8 mouse cellular contexts compared by ENCODE assay signal in the genomic region with DNA sequence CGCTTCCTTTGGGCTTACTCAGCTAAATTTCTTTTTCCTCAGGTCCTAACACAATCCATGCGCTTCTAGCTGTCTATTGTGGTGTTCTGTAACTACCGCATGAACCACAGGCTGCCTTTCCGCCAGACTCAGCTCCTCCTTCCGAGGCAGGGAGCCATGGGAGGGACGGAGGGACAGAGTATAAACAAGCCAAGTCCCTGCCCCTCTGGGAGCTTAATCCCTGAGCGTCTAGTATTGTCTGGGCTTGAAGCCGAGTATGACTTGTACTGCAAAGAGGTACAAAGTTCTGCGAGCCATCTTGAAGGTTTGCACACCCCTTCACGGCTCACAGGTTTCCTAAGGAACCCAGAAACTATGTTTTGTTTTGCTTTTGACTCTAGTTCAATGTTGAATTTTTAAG. TPM values are rescaled to one million over a fixed set of nuclear protein-coding genes. Genes with fewer than 3 reads are reported as not detected.
DNase-seq lines count a peak whose midpoint lies in the region; ATAC-seq lines count a peak whose summit lies in the region.

No protein-coding gene starts in this region.

- peak; percentile 39 for ATAC-seq in intestine, embryonic 15.5 days
- peak; percentile 45 for ATAC-seq in megakaryocyte-erythroid progenitor cell, adult 5-6 weeks (replicated peaks; ENCODE audit: low FRiP score, low TSS enrichment, poor library complexity, severe bottlenecking)

- intact Hi-C loops in left cerebral cortex, postnatal 10 days (cut with DNase I) = loop anchor here (5.0 kb wide), 1 partner anchor 63 kb away; the partner anchor contains the start of genes Rangap1 and Zc3h7b

- H3K9ac ChIP-seq in intestine, embryonic 15.5 days = peak overlapping the region; percentile 53

- peak; percentile 93 for DNase-seq in adrenal gland, adult 2 months
- DNase-seq in embryo, embryonic 11 days = peak; percentile 75
- peak; percentile 86 to 94 for DNase-seq in gastrocnemius, postnatal 4 days (ENCODE audit: low spot score in 2 of 2)
- peak; percentile 79 to 95 for DNase-seq in left cerebral cortex, postnatal 10 days (ENCODE audit: extremely low spot score in 1 of 2, low spot score in 2 of 2)
- DNase-seq in skeletal muscle tissue, adult 2 months (ENCODE audit: low read depth, low spot score) = peak; percentile 97
- DNase-seq in c-Kit-positive CD71-positive TER-119-positive erythroid progenitor cells, embryonic 14.5 days (ENCODE audit: low spot score) = no peak

- H3K4me1 ChIP-seq in intestine, embryonic 15.5 days (replicated peaks) = peaks cover 20% of the 10 kb centered on the region

- peaks cover 3% of the 10 kb centered on the region; the same call in 1 of the 2 replicates for H3K36me3 ChIP-seq in intestine, embryonic 15.5 days

- peak overlapping the region; percentile 86 for H3K27ac ChIP-seq in intestine, embryonic 15.5 days

- WGBS in intestine, embryonic 15.5 days = under 1% methylated on average over 10 of the region's 10 CpGs

- H3K4me2 ChIP-seq in intestine, embryonic 15.5 days (replicated peaks) = peak overlapping the region; percentile 84

- H3K27me3 ChIP-seq in intestine, embryonic 15.5 days (replicated peaks) = no peaks in the 10 kb centered on the region

- peak overlapping the region; percentile 76 for H3K4me3 ChIP-seq in intestine, embryonic 15.5 days (replicated peaks)

- no peaks in the 10 kb centered on the region for H3K9me3 ChIP-seq in intestine, embryonic 15.5 days

RNA-seq across cellular contexts. Expression of gene Tef, which starts 7.9 kb away (rescaled TPM):
- 100 to 1,000 TPM in 1 of 2 experiments, 10 to 100 TPM in 1; 35.0 to 100 TPM for total RNA-seq in adrenal gland, adult 2 months (2021)
- polyA plus RNA-seq in adrenal gland, adult 2 months (2012; rRNA removed) = 35.0 and 69.3 TPM in 2 replicates
- total RNA-seq in gastrocnemius, postnatal 4 days (2021) = 100 to 1,000 TPM; 112 to 117 TPM
- 15.9 and 17.7 TPM in 2 replicates for polyA plus RNA-seq in intestine, embryonic 15.5 days (2015; fragmentation: Nextera tagmentation; extraction: Ambion mirVana)
- 100 to 1,000 TPM; 121 to 143 TPM for total RNA-seq in left cerebral cortex, postnatal 10 days (2021)
- 10.9 and 13.2 TPM in 2 replicates for total RNA-seq in megakaryocyte-erythroid progenitor cell, adult 5-6 weeks (2014; fragmentation: Nextera tagmentation)
- total RNA-seq in megakaryocyte-erythroid progenitor cell, adult 5-6 weeks (2017) = 12.7 and 14.4 TPM in 2 replicates

RNA-seq across cellular contexts. Expression of gene Tob2, which starts 48.4 kb away (rescaled TPM):
- total RNA-seq in adrenal gland, adult 2 months (2021) = 100 to 1,000 TPM in 1 of 2 experiments, 10 to 100 TPM in 1; 96.0 to 102 TPM
- polyA plus RNA-seq in adrenal gland, adult 2 months (2012; rRNA removed) = 69.9 and 76.1 TPM in 2 replicates
- 10 to 100 TPM; 34.5 to 44.1 TPM for total RNA-seq in gastrocnemius, postnatal 4 days (2021)
- polyA plus RNA-seq in intestine, embryonic 15.5 days (2015; fragmentation: Nextera tagmentation; extraction: Ambion mirVana) = 25.9 and 26.0 TPM in 2 replicates
- 10 to 100 TPM; 25.5 to 29.9 TPM for total RNA-seq in left cerebral cortex, postnatal 10 days (2021)
- 22.4 and 32.1 TPM in 2 replicates for total RNA-seq in megakaryocyte-erythroid progenitor cell, adult 5-6 weeks (2014; fragmentation: Nextera tagmentation)
- 11.7 and 20.4 TPM in 2 replicates for total RNA-seq in megakaryocyte-erythroid progenitor cell, adult 5-6 weeks (2017)
